Mouse (Mus musculus) inflammation-experienced regulatory T-cells, adult 16 weeks (primary cell): ENCODE measurements around the gene Foxd2. TPM values are rescaled to one million over a fixed set of nuclear protein-coding genes. Genes with fewer than 3 reads are reported as not detected.

Experiments used
- polyA plus RNA-seq: library from polyadenylated mRNA; unstranded; fragments of 100-300 nt; shearing (Covaris generic); gene quantifications from one replicate; pipeline ENCODE4 v1.2.1, GENCODE M21; 2017

The Foxd2 gene
- 0.11 TPM for polyA plus RNA-seq

DNA sequence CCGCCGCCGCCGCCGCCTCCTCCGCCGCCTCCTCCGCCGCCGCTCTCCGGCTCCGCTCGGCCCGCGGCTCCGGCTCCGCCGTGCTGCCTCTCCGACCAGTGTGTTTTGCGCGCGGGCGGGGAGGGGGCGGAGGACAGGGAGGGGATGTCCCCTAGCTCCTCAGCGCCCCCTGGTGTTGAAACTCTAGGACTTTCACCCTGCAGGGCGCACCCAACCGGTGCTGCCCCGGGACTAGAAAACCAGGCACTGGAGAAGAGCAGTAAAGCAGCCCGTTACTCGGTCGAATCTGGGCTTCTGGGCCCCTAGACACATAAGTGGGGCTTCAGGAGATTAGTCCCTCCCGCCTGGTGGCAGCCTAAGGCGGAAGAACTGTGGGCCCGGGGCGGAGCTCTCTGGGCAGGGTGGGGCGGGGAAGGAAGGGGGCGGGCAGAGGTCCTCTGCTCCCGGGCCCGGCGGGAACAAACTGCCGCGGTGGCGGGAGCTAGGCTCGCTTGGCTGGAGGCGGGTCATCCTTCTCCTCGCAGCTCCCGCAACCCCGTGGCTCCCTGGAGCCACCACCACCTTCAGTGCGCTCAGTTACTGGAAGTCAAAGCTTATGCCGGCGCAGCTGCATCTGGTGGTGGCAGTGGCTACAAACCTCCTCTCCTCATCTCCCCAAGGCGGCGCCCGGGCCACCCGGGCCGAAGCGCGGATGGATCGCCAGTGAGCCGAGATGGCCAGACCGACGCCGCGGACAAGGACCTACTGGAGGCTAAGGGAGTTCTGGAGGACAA lies at the start of gene Foxd2:
Foxd2 (minus strand) TSS at position 45 of the 773 bp plus-strand sequence.

DNA sequence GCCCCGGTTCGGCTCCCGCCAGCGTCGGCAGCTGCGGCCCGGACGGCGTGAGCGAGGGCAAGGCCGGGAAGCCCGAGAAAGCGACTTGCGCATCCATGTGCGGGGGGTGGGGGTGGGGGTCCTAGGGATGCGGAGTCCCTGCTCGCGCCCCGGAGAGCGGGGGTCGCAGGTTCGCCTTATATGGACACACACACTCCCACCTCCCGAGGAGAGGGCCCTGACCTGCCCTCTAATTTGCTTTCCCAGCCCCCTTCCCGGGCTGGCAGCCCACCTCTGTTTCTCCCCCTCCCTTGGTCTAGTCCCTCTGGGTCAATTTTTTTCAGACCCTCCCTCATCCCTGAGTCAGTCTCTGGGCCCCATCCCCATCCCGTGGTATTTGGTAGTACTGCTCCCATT lies 17.2 kb upstream of the Foxd2 start, which contains the start of gene Foxe3:
Foxe3 (minus strand) TSS at position 97 of the 396 bp plus-strand sequence.

Other genes starting within 250 kb of the Foxd2 start
- not detected for gene Gm12830, start 87.2 kb downstream of the Foxd2 start, polyA plus RNA-seq
- not detected for gene Foxe3, start 17.1 kb upstream of the Foxd2 start, polyA plus RNA-seq
- 58.4 TPM for gene Cmpk1, start 78.4 kb upstream of the Foxd2 start, polyA plus RNA-seq
- gene Stil, start 91.3 kb upstream of the Foxd2 start, polyA plus RNA-seq: 3.5 TPM
- not detected for gene Tal1, start 147.6 kb upstream of the Foxd2 start, polyA plus RNA-seq
- gene Pdzk1ip1, start 179.8 kb upstream of the Foxd2 start, polyA plus RNA-seq: 34.4 TPM
- gene Cyp4x1, start 225.4 kb upstream of the Foxd2 start, polyA plus RNA-seq: not detected